17 mouse cellular contexts compared by ENCODE assay signal in genomic region chr12:57382797-57383196, GRCm38 (mm10).
A peak's percentile ranks its signal among the peaks of the same experiment; 100 is the strongest.
DNase-seq lines count a peak whose midpoint lies in the region; ATAC-seq and TF ChIP-seq lines count a peak whose summit lies in the region.
"Had no signal": no experiment of that assay in that cellular context is flagged by ENCODE, and none has a peak within 500 bp of the region (broad histone marks: within the 10 kb centered on the region; RNA-seq: fewer than 3 reads in every experiment).

No protein-coding gene starts in this region.

- DNase-seq in R1 (ENCODE audit: low read depth, low spot score), result peak; percentile 3
- DNase-seq in cerebellum, adult 11 months, result no peak
- DNase-seq in testis, postnatal 14 days (ENCODE audit: low spot score), result no peak
- DNase-seq: adrenal gland, adult 2 months; cerebellum, postnatal 10 days; gastrocnemius, postnatal 25 days; left cerebral cortex, postnatal 4 days; thymus, adult 2 months had no signal

- H3K4me3 ChIP-seq in intestine, embryonic 15.5 days (replicated peaks), result no peak overlapping the region
- no peak overlapping the region for H3K4me3 ChIP-seq in intestine, postnatal 0 days (ENCODE audit: low read depth, low read length)
- H3K4me3 ChIP-seq in intestine, embryonic 16.5 days (ENCODE audit: low read length), result no peak overlapping the region
- H3K4me3 ChIP-seq in stomach, embryonic 14.5 days (ENCODE audit: low read depth, low read length), result no peak overlapping the region
- H3K4me3 ChIP-seq: embryonic facial prominence, embryonic 13.5 days; forebrain, embryonic 13.5 days; lung, embryonic 15.5 days had no signal

- H3K9me3 ChIP-seq in intestine, embryonic 15.5 days, result no peaks in the 10 kb centered on the region
- no peaks in the 10 kb centered on the region for H3K9me3 ChIP-seq in intestine, postnatal 0 days (ENCODE audit: control insufficient read depth)
- no peaks in the 10 kb centered on the region for H3K9me3 ChIP-seq in intestine, embryonic 16.5 days (ENCODE audit: control insufficient read depth, low read length)
- H3K9me3 ChIP-seq in stomach, embryonic 14.5 days (ENCODE audit: control insufficient read depth, low read depth, low read length), result no peaks in the 10 kb centered on the region
- H3K9me3 ChIP-seq: embryonic facial prominence, embryonic 13.5 days; forebrain, embryonic 13.5 days; lung, embryonic 15.5 days had no signal

- WGBS in intestine, embryonic 15.5 days, result 35% methylated on average over 6 of the region's 6 CpGs
- WGBS in intestine, postnatal 0 days, result 37% methylated on average over 6 of the region's 6 CpGs
- 38% methylated on average over 6 of the region's 6 CpGs for WGBS in intestine, embryonic 16.5 days
- WGBS in stomach, embryonic 14.5 days, result 31% methylated on average over 6 of the region's 6 CpGs

- H3K27me3 ChIP-seq in intestine, embryonic 15.5 days (replicated peaks), result no peaks in the 10 kb centered on the region
- H3K27me3 ChIP-seq in intestine, postnatal 0 days (replicated peaks; ENCODE audit: control insufficient read depth, insufficient read depth, low read length), result no peaks in the 10 kb centered on the region
- H3K27me3 ChIP-seq in intestine, embryonic 16.5 days (replicated peaks; ENCODE audit: control insufficient read depth, insufficient read depth, low read length), result no peaks in the 10 kb centered on the region
- no peaks in the 10 kb centered on the region for H3K27me3 ChIP-seq in stomach, embryonic 14.5 days (ENCODE audit: control insufficient read depth, insufficient read depth, low read length)
- H3K27me3 ChIP-seq: embryonic facial prominence, embryonic 13.5 days; forebrain, embryonic 13.5 days; lung, embryonic 15.5 days had no signal

- no peak overlapping the region for H3K9ac ChIP-seq in intestine, embryonic 15.5 days
- H3K9ac ChIP-seq in intestine, postnatal 0 days (ENCODE audit: low read depth, low read length), result no peak overlapping the region
- H3K9ac ChIP-seq in intestine, embryonic 16.5 days (ENCODE audit: low read depth, low read length), result no peak overlapping the region
- H3K9ac ChIP-seq in stomach, embryonic 14.5 days (replicated peaks; ENCODE audit: low read depth, low read length), result no peak overlapping the region
- H3K9ac ChIP-seq: embryonic facial prominence, embryonic 13.5 days; forebrain, embryonic 13.5 days; lung, embryonic 15.5 days had no signal

- no peak overlapping the region for H3K27ac ChIP-seq in intestine, embryonic 15.5 days
- no peak overlapping the region for H3K27ac ChIP-seq in intestine, postnatal 0 days (ENCODE audit: low read depth, low read length)
- H3K27ac ChIP-seq in intestine, embryonic 16.5 days (ENCODE audit: low read length), result no peak overlapping the region
- no peak overlapping the region for H3K27ac ChIP-seq in stomach, embryonic 14.5 days (ENCODE audit: low read length)
- H3K27ac ChIP-seq: embryonic facial prominence, embryonic 13.5 days; forebrain, embryonic 13.5 days; lung, embryonic 15.5 days had no signal

- no peak overlapping the region for H3K4me2 ChIP-seq in intestine, embryonic 15.5 days (replicated peaks)
- H3K4me2 ChIP-seq in intestine, postnatal 0 days (replicated peaks; ENCODE audit: low read depth), result no peak overlapping the region
- no peak overlapping the region for H3K4me2 ChIP-seq in intestine, embryonic 16.5 days (ENCODE audit: low read depth, low read length)
- H3K4me2 ChIP-seq in stomach, embryonic 14.5 days (replicated peaks; ENCODE audit: low read depth, low read length), result no peak overlapping the region
- H3K4me2 ChIP-seq: embryonic facial prominence, embryonic 13.5 days; forebrain, embryonic 13.5 days; lung, embryonic 15.5 days; midbrain, embryonic 11.5 days had no signal

- H3K4me1 ChIP-seq in intestine, embryonic 15.5 days (replicated peaks), result no peaks in the 10 kb centered on the region
- H3K4me1 ChIP-seq in intestine, postnatal 0 days (replicated peaks; ENCODE audit: control insufficient read depth, insufficient read depth, low read length), result no peaks in the 10 kb centered on the region; the same call in 1 of the 2 replicates
- 0 out of 2 replicates have a peak, but pooled peaks cover 2% of the 10 kb centered on the region for H3K4me1 ChIP-seq in intestine, embryonic 16.5 days (ENCODE audit: control insufficient read depth, insufficient read depth, low read length)
- no peaks in the 10 kb centered on the region for H3K4me1 ChIP-seq in stomach, embryonic 14.5 days (ENCODE audit: control insufficient read depth, insufficient read depth, low read length)
- H3K4me1 ChIP-seq: embryonic facial prominence, embryonic 13.5 days; forebrain, embryonic 13.5 days; lung, embryonic 15.5 days had no signal

- TF ChIP-seq CTCF in intestine, postnatal 0 days (IDR thresholded peaks at IDR 0.05; ENCODE audit: low read depth), result no peak

- ATAC-seq in intestine, embryonic 15.5 days, result peak; percentile 56; the same call in 1 of the 2 replicates
- no peak for ATAC-seq in intestine, postnatal 0 days
- ATAC-seq in intestine, embryonic 16.5 days, result peak; percentile 48; the same call in 1 of the 2 replicates
- ATAC-seq in stomach, embryonic 14.5 days (ENCODE audit: insufficient number of reproducible peaks, insufficient read depth, low FRiP score, low read depth), result peak; percentile 78
- ATAC-seq: forebrain, embryonic 13.5 days; inflammation-experienced regulatory T-cells, adult 6 months had no signal

- no peaks in the 10 kb centered on the region for H3K36me3 ChIP-seq in intestine, embryonic 15.5 days
- no peaks in the 10 kb centered on the region for H3K36me3 ChIP-seq in intestine, postnatal 0 days (ENCODE audit: control insufficient read depth, insufficient read depth)
- no peaks in the 10 kb centered on the region for H3K36me3 ChIP-seq in intestine, embryonic 16.5 days (ENCODE audit: control insufficient read depth, insufficient read depth, low read length)
- H3K36me3 ChIP-seq in stomach, embryonic 14.5 days (ENCODE audit: control insufficient read depth, insufficient read depth, low read length), result no peaks in the 10 kb centered on the region
- H3K36me3 ChIP-seq: embryonic facial prominence, embryonic 13.5 days; lung, embryonic 15.5 days had no signal
